Mouse (Mus musculus) layer of hippocampus, adult 9-11 months (tissue): Measurements from ENCODE around the gene Abtb2.
A peak's percentile ranks its signal among the peaks of the same experiment; 100 is the strongest.

ENCODE experiments used
- DNase-seq: peaks from one replicate; pipeline ENCODE4 v3.0.0; 2022

Gene Abtb2

GRCm38 (mm10) chr2:103746761-103747160, 180.7 kb downstream of the Abtb2 start:
- no peak for DNase-seq

DNA sequence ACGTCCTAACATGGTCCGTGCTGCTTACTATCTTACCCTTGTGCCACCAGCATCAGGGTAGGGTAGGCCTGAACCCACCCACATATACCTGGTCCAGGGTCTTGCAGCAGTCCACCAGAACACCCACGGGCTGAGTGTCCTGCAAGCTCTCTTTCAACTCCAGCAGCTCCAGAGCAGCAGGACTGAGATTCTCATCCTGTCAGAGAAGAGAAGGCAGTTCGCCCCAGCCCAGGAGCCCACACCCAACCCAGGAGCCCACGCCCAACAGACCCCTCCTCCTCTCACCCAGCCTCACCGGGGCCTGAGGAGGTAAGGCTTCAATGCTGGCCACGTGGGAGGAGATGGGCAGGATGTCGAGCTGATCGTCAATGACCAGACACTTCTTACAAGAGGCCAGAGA, 181.8 kb downstream of the Abtb2 start:
- DNase-seq, result no peak

- no peak for DNase-seq
Observed at GRCm38 (mm10) chr2:103749091-103749490, 183.0 kb downstream of the Abtb2 start.

GRCm38 (mm10) chr2:103751771-103752170, 185.7 kb downstream of the Abtb2 start:
- DNase-seq, result no peak

DNA sequence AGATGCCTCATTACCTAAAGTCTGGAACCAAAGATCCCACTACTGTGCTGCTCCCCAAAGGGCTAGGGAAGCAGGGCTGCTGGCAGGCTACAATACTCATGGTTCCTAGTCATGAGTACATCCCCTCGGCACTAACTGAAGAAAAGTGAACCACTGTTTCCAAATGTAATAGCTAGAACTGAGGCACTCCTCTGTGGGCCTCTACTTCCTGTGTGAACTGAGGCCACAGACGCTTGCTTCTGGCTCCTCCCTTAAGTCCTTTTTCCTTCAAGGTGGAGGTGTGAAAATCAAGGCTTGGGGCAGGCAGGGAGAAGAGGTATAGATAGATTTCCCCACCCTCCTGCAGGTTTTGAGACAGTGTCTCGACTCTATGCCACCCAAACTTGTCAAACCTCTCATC, 188.5 kb downstream of the Abtb2 start:
- DNase-seq, result no peak

DNA sequence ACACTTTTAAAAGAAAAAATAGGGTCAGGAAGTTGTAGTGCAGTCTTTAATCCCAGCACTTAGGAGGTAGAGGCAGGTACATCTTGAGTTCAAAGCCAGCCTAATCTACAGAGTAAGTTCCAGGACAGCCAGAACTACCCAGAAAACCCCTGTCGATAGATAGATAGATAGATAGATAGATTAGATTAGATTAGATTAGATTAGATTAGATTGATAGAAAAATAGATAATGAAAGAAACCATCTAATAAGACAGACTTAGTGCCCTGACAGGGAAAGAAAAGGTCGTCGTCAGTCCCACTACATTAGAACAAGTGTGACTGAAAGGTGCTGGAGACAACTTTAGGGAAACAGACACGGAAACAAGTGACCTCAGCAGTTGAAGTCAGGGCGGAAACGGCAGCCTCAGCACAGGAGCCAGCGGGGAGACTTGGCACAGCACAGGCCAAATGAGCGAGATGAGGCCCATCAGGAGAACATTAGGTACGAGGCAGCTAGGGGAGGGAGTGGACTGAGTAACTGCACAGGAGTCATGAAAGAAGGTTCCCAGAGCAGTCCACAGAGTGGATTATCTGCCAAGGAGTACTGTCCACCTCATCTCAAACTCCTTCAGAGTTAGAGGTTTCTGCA, 189.5 kb downstream of the Abtb2 start:
- DNase-seq, result no peak

DNA sequence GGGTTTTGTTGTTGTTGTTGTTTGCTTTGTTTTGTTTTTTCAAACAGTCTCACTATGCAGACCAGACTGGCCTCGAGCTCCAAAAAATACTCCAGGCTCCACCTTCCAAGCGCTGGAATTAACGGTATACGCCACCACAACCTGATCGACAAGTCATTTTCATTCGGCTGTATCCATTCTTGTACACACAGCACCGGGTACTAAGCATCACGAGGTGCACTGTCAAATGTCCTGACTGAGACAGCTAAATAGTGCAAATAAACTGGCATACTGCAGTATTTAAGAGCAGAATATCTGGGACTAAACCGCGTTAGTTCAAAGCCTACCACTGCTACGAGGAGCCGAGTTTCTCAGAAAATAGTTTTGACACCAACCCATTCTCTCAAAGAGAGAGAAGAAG, 194.3 kb downstream of the Abtb2 start:
- DNase-seq, result no peak

DNA sequence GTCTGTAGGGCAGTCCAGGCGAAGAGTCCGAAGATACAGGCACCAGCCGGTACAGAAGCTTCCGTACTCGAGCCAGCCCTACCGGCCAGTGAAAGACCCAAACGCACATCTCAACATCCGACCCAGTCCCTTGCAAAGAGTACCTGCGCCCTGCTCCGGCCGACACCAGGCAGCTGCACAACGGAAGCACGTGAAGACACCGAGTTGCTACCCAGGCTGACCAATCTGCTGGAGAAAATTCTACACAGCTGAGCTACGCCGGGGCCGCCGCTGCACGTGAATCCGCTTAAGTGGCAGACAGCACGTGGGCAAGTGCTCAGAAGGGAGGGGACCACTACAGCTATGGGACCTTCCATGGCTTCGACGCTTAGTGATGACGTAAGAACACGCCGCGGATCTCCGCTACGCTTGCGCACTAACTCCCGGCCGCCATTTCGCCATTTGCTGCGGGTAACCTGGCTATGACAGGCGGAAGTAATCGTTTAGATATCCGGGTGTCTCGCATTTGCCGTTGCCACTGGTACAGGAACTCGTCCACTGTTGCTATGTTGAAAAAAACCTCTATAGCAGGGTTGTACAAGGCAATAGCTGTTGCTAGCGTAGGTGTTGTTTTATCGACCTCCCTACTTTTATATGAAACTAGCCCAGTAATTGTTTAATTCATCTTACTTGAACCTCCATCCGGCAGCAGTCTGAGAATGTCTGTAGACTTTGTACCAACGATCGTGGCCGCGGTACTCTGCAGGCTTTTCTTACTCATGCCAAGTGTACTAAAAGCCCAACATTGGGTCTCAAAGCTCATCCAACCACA, 195.0 kb downstream of the Abtb2 start, which contains the start of gene Nat10:
Gene Nat10 (minus strand): TSS at position 365 of the 811 bp plus-strand sequence.
- DNase-seq, result peak; percentile 99

DNA sequence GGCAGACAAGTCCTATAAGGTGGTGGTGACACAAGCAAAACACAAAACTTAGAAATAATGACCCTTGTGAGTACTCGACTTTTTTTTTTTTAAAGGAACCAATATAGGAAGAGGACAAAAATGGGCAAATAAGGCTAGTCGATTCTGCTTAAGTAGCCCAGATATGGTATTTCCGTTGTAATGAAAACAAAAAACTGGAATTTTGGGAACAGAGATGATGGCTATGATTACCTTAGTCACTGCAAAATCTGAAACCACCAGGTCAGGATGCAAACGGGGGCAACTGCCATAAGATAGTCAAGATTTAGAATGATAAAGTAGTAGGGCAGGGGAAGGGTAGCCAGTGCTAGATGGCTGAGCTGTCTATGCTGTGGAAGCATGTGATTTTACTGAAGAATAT, 195.9 kb downstream of the Abtb2 start:
- no peak for DNase-seq

DNA sequence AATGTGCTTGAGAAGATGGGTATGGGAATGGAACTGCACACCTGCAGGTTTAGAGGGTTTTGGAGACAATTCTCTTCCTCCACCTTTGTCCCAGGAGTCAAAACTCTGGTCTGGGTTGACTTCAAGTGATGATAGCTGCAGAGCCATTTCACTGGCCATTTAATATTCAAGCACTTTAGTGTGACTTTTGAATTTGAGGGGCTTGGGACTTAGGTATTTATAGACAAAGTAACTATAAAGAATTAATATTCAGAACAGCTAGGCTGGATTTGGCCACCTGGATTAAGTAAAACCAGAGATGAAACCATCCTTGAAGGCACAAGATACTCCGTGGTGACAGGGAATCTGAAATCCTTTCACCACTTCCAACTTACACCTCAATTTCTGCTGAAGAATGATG, 196.4 kb downstream of the Abtb2 start:
- no peak for DNase-seq
